Comparison of ENCODE assay signal across 13 mouse cellular contexts in genomic region chr11:6117956-6118355, GRCm38 (mm10).
"Had no signal": no experiment of that assay in that cellular context is flagged by ENCODE, and none has a peak within 500 bp of the region (broad histone marks: within the 10 kb centered on the region; RNA-seq: fewer than 3 reads in every experiment).

No protein-coding gene starts in this region.

- H3K4me3 ChIP-seq: intestine, embryonic 15.5 days; limb, embryonic 10.5 days; liver, embryonic 15.5 days; neural tube, embryonic 12.5 days had no signal

- H3K4me1 ChIP-seq: intestine, embryonic 15.5 days; limb, embryonic 10.5 days; liver, embryonic 15.5 days; neural tube, embryonic 12.5 days had no signal

- DNase-seq: kidney, adult 18-20 months; kidney, postnatal 10 days; kidney, postnatal 4 days; lung, adult 2 months; lung, postnatal 36 days; midbrain, embryonic 14.5 days; retina, postnatal 1 day; thymus, adult 18-20 months; thymus, postnatal 14 days had no signal

- H3K27ac ChIP-seq: intestine, embryonic 15.5 days; limb, embryonic 10.5 days; liver, embryonic 15.5 days; neural tube, embryonic 12.5 days had no signal

- H3K27me3 ChIP-seq: intestine, embryonic 15.5 days; liver, embryonic 15.5 days; neural tube, embryonic 12.5 days had no signal
